Mouse (Mus musculus) liver, embryonic 13.5 days (tissue): ENCODE results near the gene Hspbap1. TPM values are rescaled to one million over a fixed set of nuclear protein-coding genes. Genes with fewer than 3 reads are reported as not detected.
A peak's percentile ranks its signal among the peaks of the same experiment; 100 is the strongest.

Source experiments
- ATAC-seq: fragments of 200-750 bp; cut with Nextera tagmentation; 2 replicates; pipeline ENCODE4 v1.8.0; 2017; ENCODE audit warnings: low read depth, mild to moderate bottlenecking, moderate number of reproducible peaks, moderate library complexity
- DNase-seq: peaks from one replicate; pipeline ENCODE4 v3.0.0; 2022
- H3K27ac ChIP-seq: fragments of 300-500 bp; sonication (generic); 2 replicates; pipeline ENCODE4 v1.5.1; 2015; ENCODE audit warnings: moderate library complexity, mild to moderate bottlenecking, inconsistent platforms
- H3K27me3 ChIP-seq: fragments of 300-500 bp; sonication (generic); 2 replicates; pipeline ENCODE4 v1.6.1; 2015; ENCODE audit warnings: mild to moderate bottlenecking, inconsistent platforms
- H3K36me3 ChIP-seq: fragments of 300-500 bp; sonication (generic); 2 replicates; pipeline ENCODE4 v1.6.1; 2015; ENCODE audit warnings: mild to moderate bottlenecking, inconsistent platforms
- H3K4me1 ChIP-seq: fragments of 300-500 bp; sonication (generic); replicated peaks from 2 replicates; pipeline ENCODE4 v1.6.1; 2015; ENCODE audit warnings: inconsistent platforms
- H3K4me2 ChIP-seq: fragments of 300-500 bp; sonication (generic); 2 replicates; pipeline ENCODE4 v1.6.1; 2015; ENCODE audit warnings: inconsistent platforms, mild to moderate bottlenecking, moderate library complexity
- H3K4me3 ChIP-seq: fragments of 300-500 bp; sonication (generic); replicated peaks from 2 replicates; pipeline ENCODE4 v1.5.1; 2015; ENCODE audit warnings: mild to moderate bottlenecking, inconsistent platforms
- H3K9ac ChIP-seq: fragments of 300-500 bp; sonication (generic); 2 replicates; pipeline ENCODE4 v1.6.1; 2015; ENCODE audit warnings: mild to moderate bottlenecking, inconsistent platforms
- H3K9me3 ChIP-seq: fragments of 300-500 bp; sonication (generic); replicated peaks from 2 replicates; pipeline ENCODE4 v1.6.1; 2016; ENCODE audit warnings: inconsistent platforms
- WGBS: fragments of 180-500 bp; shearing (Covaris S2); methylation state at CpG from one replicate; pipeline ENCODE4 v1.1.7; 2015; ENCODE audit not compliant: insufficient replicate concordance; 5-methylcytosine and 5-hydroxymethylcytosine counted together
- polyA plus RNA-seq: library from polyadenylated mRNA; unstranded; fragments of >200 nt; fragmentation: Nextera tagmentation; extraction: Ambion mirVana; gene quantifications from 2 replicates; pipeline ENCODE4 v1.2.1, GENCODE M21; 2015

The Hspbap1 gene
- polyA plus RNA-seq = 20.2 and 21.9 TPM in 2 replicates

DNA sequence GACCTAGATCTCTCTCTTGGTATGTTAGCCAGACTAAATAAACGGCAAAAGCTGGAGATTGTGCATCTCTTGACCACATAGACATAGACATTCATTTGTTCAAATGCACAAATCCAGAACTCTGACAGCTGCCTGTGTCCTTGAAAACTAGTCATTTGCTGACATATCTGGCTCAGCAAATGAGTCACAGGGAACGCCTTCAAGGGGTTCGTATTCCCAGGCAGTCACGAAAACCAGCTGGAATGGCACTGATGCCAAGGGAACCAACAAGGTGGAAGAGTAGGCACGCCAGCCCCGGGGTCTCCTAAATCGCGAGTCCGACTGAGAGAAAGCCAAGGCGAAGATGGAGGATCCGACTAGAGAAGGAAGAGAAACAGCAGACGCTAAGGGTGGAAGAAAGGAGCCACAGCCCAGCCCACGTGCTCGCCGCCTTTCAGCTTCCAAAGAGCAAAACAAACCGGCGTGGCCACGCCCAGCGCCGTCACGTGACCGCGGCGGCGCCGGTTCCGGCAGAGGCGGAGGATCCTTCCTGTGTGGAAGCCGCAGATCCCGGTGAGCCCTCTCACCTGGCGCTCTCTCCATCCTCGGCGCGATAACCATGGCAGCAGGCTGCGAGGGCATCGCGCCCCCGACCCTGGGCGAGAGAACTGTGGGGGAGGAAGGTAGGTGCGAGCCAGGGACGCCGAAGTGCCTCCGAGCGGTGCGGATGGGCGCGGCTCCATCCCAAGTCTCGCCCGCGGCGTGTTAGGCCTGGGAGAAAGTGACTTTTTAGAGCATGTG lies at the start of gene Hspbap1:
Gene Hspbap1, plus strand, starts transcription at position 498 of the 780 bp plus-strand sequence.
- Histone ChIP-seq H3K9me3 (no peaks in the 10 kb centered on the region), H3K9ac (peak within 1 kb of the TSS; percentile 97), H3K4me2 (peak within 1 kb of the TSS; percentile 95), H3K27me3 (no peaks in the 10 kb centered on the region), H3K4me3 (peak within 1 kb of the TSS; percentile 74), H3K36me3 (peaks cover 7% of the 10 kb centered on the region; the same call in 1 of the 2 replicates), H3K27ac (peak within 1 kb of the TSS; percentile 94), H3K4me1 (peaks cover 70% of the 10 kb centered on the region)
- ATAC-seq (peak; percentile 77), DNase-seq (peak; percentile 86)
- under 1% methylated on average over 51 of the region's 51 CpGs for WGBS

DNA sequence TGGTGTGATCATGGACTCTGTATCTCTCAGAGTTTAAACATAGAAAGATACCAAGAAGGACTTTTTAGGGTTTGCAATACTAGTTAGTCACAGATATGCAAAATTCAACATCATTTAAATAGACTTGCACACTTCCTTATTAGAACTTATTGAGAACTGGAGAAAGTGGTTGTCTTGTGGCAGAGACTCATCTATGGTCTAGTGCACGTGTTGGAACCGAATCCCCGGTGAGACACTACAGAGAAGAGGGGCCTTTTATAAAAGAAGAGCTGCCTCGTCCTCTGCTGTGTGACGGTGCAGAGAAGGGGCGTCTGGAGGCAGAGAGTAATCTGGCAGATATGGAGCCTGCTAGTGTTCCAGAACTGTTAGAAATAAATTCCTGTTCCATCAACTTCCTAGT lies 45.6 kb upstream of the Hspbap1 start:
- H3K9me3 ChIP-seq = no peaks in the 10 kb centered on the region
- H3K4me3 ChIP-seq = no peak overlapping the region
- no peak overlapping the region for H3K4me2 ChIP-seq
- no peaks in the 10 kb centered on the region for H3K27me3 ChIP-seq
- H3K27ac ChIP-seq = no peak overlapping the region
- H3K9ac ChIP-seq = no peak overlapping the region
- DNase-seq (no peak), ATAC-seq (no peak)
- H3K4me1 ChIP-seq = no peaks in the 10 kb centered on the region
- 82% methylated on average over 6 of the region's 6 CpGs for WGBS
- H3K36me3 ChIP-seq = peaks cover 9% of the 10 kb centered on the region

DNA sequence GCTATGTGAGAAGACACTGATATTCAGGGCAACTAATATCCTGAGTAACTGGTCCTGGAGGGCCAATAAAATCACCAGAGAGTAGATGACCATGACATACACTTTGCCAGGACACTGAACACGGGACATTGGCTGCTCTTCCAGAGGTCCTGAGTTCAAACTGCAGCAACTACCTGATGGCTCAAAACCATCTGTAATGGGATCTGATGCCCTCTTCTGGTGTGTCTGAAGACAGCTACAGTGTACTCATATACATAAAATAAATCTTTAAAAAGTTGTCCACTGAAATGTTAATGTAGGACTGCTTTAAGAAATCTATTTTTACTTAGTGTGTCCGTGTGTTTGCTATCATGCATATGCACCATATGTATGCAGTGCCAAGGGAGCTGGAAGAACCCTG lies 43.6 kb upstream of the Hspbap1 start:
- Histone ChIP-seq H3K9ac (no peak overlapping the region), H3K4me2 (no peak overlapping the region), H3K9me3 (no peaks in the 10 kb centered on the region), H3K27me3 (no peaks in the 10 kb centered on the region), H3K4me3 (no peak overlapping the region), H3K36me3 (peaks cover 9% of the 10 kb centered on the region), H3K4me1 (no peaks in the 10 kb centered on the region), H3K27ac (no peak overlapping the region)
- 67% methylated on average over 2 of the region's 2 CpGs for WGBS
- ATAC-seq = no peak
- DNase-seq = no peak

DNA sequence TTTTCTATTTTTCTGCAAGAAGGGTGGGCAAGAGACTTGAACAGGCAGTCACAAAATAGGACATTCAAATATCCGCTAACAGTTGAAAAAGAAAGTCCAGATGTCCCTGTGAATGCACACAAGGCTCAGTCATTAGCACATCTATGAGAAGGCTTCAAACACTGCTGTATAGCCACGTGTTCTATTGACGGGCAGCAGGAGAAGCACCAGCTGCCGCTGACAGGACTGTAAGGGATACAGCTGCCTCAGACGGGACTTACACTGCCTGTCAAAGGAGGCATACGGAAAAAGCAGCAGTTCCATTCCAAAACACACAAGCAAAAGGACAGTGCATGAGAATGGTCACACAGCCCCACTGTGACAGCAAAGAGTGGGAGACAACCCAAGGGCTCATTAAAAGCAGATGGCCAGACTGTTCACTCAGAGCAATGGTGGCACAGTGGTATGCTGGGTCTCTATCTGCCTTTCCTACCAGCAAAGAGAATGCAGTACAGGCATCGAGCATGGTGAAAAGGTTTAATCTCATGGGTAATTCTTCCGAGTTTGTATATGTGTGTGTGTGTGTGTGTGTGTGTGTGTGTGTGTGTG lies 40.9 kb upstream of the Hspbap1 start:
- H3K4me2 ChIP-seq = no peak overlapping the region

DNA sequence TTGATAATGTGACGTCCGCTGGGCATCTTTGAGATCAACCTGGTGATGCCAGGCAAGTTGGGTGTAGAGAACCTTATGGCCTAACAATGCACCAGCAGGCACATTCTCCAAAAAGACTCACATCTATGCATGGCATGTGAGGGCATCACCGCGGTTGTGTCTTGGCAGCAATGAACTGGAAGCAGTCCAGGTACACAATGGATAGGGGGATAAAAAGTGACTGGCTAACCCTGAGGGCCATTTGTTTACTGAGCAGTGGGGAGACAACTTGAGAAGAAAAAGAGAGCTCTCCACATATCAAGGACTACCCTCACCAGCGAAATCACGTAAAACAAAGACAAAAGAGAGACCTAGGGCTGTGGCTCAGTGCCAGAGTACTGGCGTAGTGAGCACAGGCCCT lies 38.1 kb upstream of the Hspbap1 start:
- Histone ChIP-seq H3K9ac (no peak overlapping the region), H3K27me3 (no peaks in the 10 kb centered on the region), H3K9me3 (no peaks in the 10 kb centered on the region), H3K4me2 (no peak overlapping the region), H3K36me3 (peaks cover 15% of the 10 kb centered on the region; the same call in 1 of the 2 replicates), H3K4me3 (no peak overlapping the region), H3K4me1 (no peaks in the 10 kb centered on the region; the same call in 1 of the 2 replicates), H3K27ac (no peak overlapping the region)
- ATAC-seq (no peak), DNase-seq (no peak)
- WGBS = 88% methylated on average over 7 of the region's 7 CpGs

More for the DNA sequence above, 40.9 kb upstream of the Hspbap1 start:
- Histone ChIP-seq H3K36me3 (peaks cover 15% of the 10 kb centered on the region), H3K4me1 (no peaks in the 10 kb centered on the region; the same call in 1 of the 2 replicates), H3K9ac (no peak overlapping the region), H3K9me3 (no peaks in the 10 kb centered on the region), H3K27ac (no peak overlapping the region), H3K27me3 (no peaks in the 10 kb centered on the region), H3K4me3 (no peak overlapping the region)
- DNase-seq (no peak), ATAC-seq (no peak)
- 79% methylated on average over 8 of the region's 8 CpGs for WGBS

DNA sequence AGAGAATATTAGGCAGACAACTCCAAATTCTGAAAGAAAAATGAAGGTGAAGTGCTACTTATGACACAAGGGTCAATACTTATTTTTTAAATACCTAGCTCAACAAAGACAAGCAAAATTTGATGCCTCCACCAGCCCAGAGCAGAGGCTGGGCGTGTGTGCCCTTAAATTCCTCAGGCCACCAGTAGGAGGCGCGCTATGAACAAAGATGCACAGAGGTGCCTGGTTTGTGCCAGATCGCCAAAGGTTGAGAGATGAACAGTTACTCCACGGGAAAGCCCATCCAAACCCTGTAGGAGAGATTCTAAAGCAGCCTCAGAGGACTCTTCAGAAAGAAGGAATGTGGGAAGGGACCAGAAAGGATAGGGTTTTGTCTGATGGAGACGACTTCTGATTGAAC lies 36.1 kb upstream of the Hspbap1 start:
- peaks cover 8% of the 10 kb centered on the region; the same call in 1 of the 2 replicates for H3K36me3 ChIP-seq
- no peaks in the 10 kb centered on the region for H3K27me3 ChIP-seq
- DNase-seq (peak; percentile 61), ATAC-seq (peak; percentile 74)
- no peak overlapping the region for H3K4me3 ChIP-seq
- H3K27ac ChIP-seq = no peak overlapping the region
- WGBS = 10% methylated on average over 6 of the region's 6 CpGs
- no peaks in the 10 kb centered on the region for H3K9me3 ChIP-seq
- H3K4me2 ChIP-seq = no peak overlapping the region
- no peak overlapping the region for H3K9ac ChIP-seq
- no peaks in the 10 kb centered on the region; the same call in 1 of the 2 replicates for H3K4me1 ChIP-seq

DNA sequence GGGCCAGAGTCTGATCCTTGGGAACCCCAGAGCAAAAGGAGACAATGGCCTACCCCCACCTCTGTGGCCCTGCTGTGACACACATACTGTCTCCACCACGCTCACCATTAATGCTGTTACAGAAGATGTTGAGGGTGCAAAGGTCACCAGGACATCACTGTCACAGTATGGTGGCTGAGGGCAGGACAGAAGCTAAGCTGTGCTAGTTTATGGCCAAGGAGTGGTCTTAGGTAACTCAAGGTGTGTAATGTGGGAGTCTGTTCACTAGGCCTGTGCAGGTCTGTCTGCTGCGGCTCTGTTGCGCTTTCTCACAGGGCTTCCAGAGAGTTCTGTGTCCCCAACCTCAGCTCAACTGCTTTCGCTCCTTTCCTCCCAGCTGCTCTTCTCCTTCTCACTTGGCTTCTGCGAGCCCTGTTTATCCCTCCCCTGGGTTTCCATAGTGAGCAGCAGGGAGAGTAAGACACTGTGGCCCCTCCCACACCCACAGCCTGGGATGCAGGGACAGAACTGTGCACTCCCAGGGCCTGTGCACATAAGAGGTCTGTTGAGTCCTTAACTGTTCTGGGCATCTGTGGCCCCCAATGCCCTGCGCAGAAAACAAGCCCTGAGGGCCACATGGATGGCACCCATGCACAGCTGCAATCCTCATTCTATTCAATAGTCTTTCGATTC lies 31.9 kb upstream of the Hspbap1 start:
- no peak overlapping the region for H3K9ac ChIP-seq
- WGBS = 86% methylated on average over 7 of the region's 7 CpGs
- H3K4me2 ChIP-seq = no peak overlapping the region
- H3K27ac ChIP-seq = no peak overlapping the region
- H3K27me3 ChIP-seq = no peaks in the 10 kb centered on the region
- H3K36me3 ChIP-seq = 0 out of 2 replicates have a peak, but pooled peaks cover 4% of the 10 kb centered on the region
- H3K4me3 ChIP-seq = no peak overlapping the region
- ATAC-seq (no peak), DNase-seq (no peak)
- no peaks in the 10 kb centered on the region for H3K9me3 ChIP-seq
- no peaks in the 10 kb centered on the region; the same call in 1 of the 2 replicates for H3K4me1 ChIP-seq

DNA sequence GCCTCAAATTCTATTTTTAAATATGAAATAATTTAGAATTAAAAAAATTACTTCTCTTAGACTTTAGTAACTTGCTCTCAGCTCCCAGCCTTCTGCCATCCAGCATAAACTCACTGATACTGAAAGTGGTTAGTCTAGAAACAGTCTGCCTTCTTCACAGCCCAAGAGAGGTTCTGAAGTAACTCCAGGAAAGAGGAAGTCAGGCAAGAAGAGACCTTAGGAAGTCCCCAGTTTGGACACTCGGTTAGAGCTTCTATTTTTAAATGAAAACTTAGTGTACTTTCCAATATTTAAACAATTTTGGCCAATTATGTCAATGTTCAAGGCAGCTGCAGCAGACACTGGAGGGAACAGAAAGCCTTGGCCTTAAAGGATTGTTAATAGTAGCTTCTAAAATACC lies 30.6 kb upstream of the Hspbap1 start:
- no peaks in the 10 kb centered on the region for H3K9me3 ChIP-seq
- no peak overlapping the region for H3K4me2 ChIP-seq
- WGBS = 9% methylated on average over 1 of the region's 1 CpGs
- H3K27ac ChIP-seq = no peak overlapping the region
- H3K4me1 ChIP-seq = no peaks in the 10 kb centered on the region; the same call in 1 of the 2 replicates
- H3K36me3 ChIP-seq = no peaks in the 10 kb centered on the region
- DNase-seq (no peak), ATAC-seq (no peak)
- H3K27me3 ChIP-seq = no peaks in the 10 kb centered on the region
- H3K4me3 ChIP-seq = no peak overlapping the region
- no peak overlapping the region for H3K9ac ChIP-seq

DNA sequence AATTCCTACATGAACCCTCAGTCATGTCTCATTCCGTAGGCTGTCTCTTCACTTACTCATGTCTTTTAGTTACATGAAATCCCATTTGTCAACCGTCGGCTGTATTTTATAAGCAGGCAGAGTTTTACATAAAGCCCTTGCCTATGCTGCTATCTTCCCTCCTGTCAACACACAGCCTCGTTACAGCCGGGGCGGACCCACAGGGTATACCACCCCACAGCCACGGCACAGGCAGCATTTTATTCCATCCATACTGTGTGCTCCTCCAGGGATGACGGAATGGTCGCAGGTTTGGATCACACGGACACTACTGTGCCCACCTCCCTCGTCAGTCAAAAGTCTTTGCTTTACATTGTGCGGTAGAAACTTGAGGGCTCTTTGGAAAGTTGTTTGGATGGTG lies 29.8 kb upstream of the Hspbap1 start:
- WGBS = 84% methylated on average over 12 of the region's 12 CpGs
- DNase-seq (no peak), ATAC-seq (no peak)
- Histone ChIP-seq H3K36me3 (no peaks in the 10 kb centered on the region), H3K9me3 (no peaks in the 10 kb centered on the region), H3K4me1 (no peaks in the 10 kb centered on the region), H3K9ac (no peak overlapping the region), H3K27me3 (no peaks in the 10 kb centered on the region), H3K27ac (no peak overlapping the region), H3K4me2 (no peak overlapping the region), H3K4me3 (no peak overlapping the region)

DNA sequence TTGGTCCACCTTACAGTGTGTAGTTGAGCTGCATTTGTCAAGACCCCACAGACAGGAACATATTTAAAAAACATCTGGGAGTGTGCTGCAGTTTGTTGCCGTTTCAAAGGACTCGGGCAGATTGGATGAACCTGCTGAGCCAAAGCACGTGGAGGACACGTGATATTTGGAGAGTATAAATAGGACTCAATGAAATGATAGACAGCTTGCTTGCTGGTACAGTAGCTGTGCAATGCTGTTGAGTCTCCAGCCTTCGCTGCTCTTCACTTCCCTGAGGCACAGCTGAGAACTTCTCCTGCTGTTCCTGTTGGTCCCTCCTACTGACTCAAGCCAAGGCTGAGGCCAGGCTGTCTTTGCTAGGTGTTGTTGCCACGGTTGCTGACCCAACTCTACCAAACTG lies 29.2 kb upstream of the Hspbap1 start:
- no peak for DNase-seq
- WGBS = 77% methylated on average over 6 of the region's 6 CpGs
- no peaks in the 10 kb centered on the region for H3K36me3 ChIP-seq

DNA sequence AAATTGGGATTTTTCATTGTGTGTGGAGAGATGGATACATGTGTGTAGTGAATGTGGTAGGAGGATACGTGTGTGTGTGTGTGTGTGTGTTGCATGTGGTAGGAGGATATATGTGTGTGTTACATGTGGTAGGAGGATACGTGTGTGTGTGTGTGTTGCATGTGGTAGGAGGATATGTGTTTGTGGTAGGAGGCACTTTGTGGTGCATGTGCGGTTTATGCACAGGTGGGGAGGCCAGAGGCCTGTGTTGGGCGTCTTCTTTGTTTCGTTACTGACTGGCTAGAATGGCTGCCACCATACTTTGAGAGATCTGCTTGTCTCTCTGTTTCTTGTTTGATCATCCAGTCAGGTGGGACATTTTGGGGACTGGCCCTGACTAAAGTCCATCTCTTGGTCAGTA lies 28.6 kb upstream of the Hspbap1 start:
- DNase-seq (no peak), ATAC-seq (no peak)
- Histone ChIP-seq H3K27me3 (no peaks in the 10 kb centered on the region), H3K4me1 (no peaks in the 10 kb centered on the region), H3K9me3 (no peaks in the 10 kb centered on the region), H3K4me2 (no peak overlapping the region), H3K36me3 (no peaks in the 10 kb centered on the region), H3K4me3 (no peak overlapping the region), H3K27ac (no peak overlapping the region), H3K9ac (no peak overlapping the region)
- WGBS = 82% methylated on average over 5 of the region's 5 CpGs

More for the DNA sequence above, 29.2 kb upstream of the Hspbap1 start:
- Histone ChIP-seq H3K4me2 (no peak overlapping the region), H3K4me1 (no peaks in the 10 kb centered on the region), H3K27me3 (no peaks in the 10 kb centered on the region), H3K9ac (no peak overlapping the region), H3K9me3 (no peaks in the 10 kb centered on the region), H3K27ac (no peak overlapping the region), H3K4me3 (no peak overlapping the region)
- no peak for ATAC-seq
